Mouse (Mus musculus) heart, postnatal 14 days (tissue): ENCODE measurements at regions not wholly inside any gene's neighbourhood (a gene's known extent, or its start where the extent isn't known, plus 50 kb on each side); places are given as distances from the start of the nearest gene placed in this dataset.
A peak's percentile ranks its signal among the peaks of the same experiment; 100 is the strongest.

ENCODE experiments used
- DNase-seq, 2 experiments: peaks; one replicate each; pipeline ENCODE4 v3.0.0; 2021 to 2022
- intact Hi-C: fragments of 180-260 bp; cut with DNase I; formaldehyde crosslinking; loops from one replicate; pipeline ENCODE4 v1.15.1; 2025

DNA sequence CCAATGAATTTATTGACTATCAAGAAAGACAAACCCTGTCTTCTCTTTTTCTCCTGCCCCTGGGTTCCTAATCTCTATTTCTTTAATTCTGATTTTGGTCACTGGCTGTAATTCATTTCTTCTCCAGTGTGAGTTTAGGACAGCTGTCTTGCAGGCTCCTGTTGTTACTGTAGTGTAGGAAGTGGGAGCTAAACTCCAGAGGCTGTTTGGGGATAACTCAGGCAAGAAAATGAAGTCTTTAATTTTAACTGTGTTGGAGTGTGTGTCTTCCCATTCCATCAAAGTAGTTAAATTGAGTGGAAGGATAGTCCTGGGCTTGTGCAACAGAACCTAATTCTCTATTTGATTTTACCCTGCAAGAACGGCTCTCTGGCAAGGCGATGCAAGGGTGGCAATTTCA lies 381.0 kb downstream of the Igsf11 start:
- intact Hi-C loops, result no loop called here

GRCm38 (mm10) chr16:39284484-39284883 lies 392.0 kb downstream of the Igsf11 start:
- DNase-seq, result no peak
- intact Hi-C loops, result no loop called here

More for the DNA sequence above, 381.0 kb downstream of the Igsf11 start:
- no peak for DNase-seq

GRCm38 (mm10) chr16:39285028-39285744 lies 392.7 kb downstream of the Igsf11 start:
- intact Hi-C loops, result no loop called here
- no peak for DNase-seq

- no peak for DNase-seq
- intact Hi-C loops, result no loop called here
Measured at GRCm38 (mm10) chr16:39286797-39287565, 394.5 kb downstream of the Igsf11 start.

DNA sequence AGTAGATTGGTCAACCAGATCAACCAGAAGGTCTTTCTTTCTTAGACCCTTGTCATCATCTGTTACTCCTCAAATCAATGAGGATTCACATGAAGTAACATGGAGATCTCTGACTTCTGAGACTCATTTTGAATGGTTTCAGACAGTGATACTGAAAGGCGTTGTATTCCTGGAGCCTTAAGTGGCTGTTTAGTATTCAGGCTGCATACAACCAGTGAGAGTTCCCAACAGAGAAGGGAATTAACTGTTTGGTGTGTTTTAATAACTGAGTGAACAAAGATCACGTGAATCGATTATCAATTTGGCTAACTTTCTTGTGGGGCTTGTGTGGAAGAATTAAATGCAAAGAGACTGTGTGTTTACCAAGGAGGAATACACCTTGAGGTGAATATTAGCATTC lies 406.4 kb downstream of the Igsf11 start:
- DNase-seq, result no peak
- intact Hi-C loops, result no loop called here

DNA sequence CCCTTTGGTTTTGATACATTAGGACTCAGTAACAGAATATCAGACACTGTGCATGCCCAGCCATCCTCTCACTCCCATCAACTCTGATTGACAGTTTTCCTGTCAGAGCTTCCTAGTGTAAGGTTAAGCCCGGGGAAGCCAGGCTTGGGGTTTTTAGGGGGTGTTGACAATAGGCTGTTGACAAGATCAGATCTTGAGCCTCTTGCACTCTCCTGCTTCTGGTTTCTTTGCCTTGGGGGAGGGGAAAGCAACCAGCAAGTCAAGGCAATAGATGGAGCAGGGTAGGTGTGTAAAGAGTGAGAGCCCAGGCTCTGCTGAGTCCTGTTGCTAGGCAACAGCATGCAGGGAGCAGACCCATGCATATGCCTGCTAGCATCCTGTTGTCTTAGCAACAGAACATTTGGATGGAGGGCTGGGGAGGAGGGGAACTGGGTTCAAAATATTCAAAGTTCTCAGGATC lies 410.5 kb downstream of the Igsf11 start:
- intact Hi-C loops, result no loop called here
- DNase-seq, result no peak

DNA sequence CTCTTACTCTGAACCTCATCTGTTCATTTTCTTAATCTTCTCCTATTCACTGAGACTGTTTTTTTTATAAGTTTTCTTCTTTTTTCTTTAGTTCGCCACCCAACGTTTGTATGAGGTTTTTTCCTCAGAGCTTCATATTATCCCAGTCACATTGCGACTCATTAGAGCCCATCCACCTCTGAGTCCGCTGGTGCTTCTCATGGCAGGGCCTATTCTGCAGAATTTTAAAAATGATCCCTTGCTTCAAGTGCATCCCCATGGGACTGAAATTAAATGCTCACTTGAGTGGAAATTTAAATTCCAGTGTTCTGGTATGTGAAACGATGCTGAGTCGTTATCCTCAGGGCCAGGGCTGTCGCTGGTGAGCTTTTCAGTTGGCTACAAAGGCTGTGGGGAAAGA lies 410.9 kb downstream of the Igsf11 start:
- no peak for DNase-seq
- intact Hi-C loops, result no loop called here

DNA sequence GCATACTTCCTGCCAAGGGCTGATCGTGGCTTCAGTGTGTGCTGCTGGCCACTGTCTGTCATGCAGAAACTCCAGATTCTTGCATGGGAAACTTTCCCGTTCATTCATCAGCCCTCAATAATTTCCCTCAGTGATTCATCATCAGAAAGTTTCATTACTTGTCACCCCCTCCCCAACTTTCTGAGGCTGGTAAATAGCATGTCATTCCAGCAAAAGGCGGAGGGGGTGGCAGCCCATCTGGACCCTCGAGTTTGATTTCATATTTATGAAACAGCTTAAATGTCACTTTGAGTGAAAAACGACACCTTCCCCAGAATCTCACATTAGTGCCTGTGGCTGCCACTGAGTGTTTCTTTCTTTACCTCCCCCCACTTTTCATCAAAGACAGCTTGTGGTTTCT lies 415.5 kb downstream of the Igsf11 start:
- DNase-seq, result no peak
- intact Hi-C loops, result no loop called here

- peak; percentile 37 to 53 for DNase-seq
- intact Hi-C loops, result no loop called here
Measured at GRCm38 (mm10) chr16:39316752-39317594, 424.5 kb downstream of the Igsf11 start.

DNA sequence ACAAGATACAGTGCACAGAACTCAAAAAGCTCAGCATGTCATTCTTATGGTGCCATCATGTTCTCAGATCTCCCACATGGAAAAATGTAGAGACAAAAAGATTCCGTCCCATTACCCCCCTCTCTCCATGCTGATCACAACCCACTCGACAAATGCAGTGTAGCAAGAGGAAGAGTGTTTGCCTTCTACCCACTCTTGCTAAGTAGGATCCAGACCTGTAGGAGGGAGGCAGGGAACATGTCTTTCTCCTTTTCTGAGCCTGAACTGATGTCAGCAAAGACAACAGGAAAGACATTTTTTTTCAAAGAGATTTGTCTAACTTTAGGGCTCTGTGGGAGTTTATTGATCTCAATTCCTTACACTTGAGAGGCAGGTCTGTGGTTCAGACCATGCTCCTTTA lies 433.2 kb downstream of the Igsf11 start:
- no peak for DNase-seq
- intact Hi-C loops, result no loop called here

DNA sequence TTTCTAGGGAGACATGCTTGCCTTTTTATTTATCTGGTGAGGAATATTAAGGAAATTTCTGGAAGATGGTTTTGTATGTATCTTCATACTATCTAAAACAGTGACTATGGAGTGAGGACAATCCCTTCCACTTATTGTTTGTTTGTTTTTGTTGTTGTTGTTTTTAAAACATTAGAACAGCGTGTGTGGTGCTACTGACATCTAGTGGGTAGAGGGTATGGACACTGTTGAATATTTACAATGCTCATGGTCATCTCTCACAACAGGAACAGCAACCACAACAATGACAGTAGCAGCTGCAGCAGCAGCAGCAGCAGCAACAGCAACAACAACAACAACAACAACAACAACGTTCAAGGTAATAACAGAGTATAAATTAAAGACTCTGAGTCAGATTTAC lies 471.2 kb downstream of the Igsf11 start:
- intact Hi-C loops, result no loop called here

GRCm38 (mm10) chr16:39368276-39368675 lies 475.8 kb downstream of the Igsf11 start:
- intact Hi-C loops, result no loop called here
- no peak for DNase-seq

More for the DNA sequence above, 471.2 kb downstream of the Igsf11 start:
- no peak for DNase-seq

GRCm38 (mm10) chr16:39374616-39375015 lies 482.1 kb downstream of the Igsf11 start:
- no peak for DNase-seq
- intact Hi-C loops, result no loop called here

DNA sequence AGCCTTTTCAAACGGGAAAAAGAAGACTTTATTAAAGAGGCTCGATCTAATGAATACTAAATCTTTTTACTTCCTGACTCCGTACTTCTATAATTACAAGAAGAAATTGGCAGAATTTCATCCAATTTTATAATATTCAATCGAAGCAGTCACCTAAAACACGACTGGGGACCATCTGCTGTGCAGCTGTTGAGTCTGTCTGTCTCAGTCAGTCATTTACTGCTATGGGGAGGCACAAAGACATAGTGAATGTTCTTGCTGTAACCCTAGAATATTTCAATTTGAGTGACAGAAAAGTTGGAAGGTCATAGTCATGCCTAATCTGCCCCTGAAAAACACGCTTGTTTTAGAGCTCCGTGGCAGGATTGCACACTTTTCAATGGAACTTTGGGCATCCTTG lies 487.5 kb downstream of the Igsf11 start:
- intact Hi-C loops, result no loop called here
- no peak for DNase-seq

GRCm38 (mm10) chr16:39389943-39390342 lies 497.5 kb downstream of the Igsf11 start:
- DNase-seq, result no peak

DNA sequence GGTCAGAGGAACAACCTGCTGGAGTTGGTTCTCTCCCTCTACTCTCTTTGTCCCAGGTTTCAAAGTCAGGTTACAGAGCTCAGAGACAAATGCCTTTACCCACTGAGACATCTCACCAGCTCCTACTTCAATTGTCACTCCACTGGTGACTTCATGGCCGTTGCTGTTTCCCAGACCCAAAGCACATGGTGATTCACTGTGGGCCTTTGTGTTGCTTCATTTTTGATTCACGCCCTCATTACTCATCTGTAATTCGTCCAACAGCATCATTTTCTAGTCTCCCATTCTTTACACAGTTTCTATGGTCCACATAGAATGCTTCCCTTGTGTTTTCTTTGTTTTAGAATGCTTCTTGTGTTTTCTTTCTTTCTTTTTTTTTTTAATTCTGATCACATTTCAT lies 498.2 kb downstream of the Igsf11 start:
- intact Hi-C loops, result no loop called here
- DNase-seq, result no peak

More at GRCm38 (mm10) chr16:39389943-39390342, 497.5 kb downstream of the Igsf11 start:
- intact Hi-C loops, result no loop called here

DNA sequence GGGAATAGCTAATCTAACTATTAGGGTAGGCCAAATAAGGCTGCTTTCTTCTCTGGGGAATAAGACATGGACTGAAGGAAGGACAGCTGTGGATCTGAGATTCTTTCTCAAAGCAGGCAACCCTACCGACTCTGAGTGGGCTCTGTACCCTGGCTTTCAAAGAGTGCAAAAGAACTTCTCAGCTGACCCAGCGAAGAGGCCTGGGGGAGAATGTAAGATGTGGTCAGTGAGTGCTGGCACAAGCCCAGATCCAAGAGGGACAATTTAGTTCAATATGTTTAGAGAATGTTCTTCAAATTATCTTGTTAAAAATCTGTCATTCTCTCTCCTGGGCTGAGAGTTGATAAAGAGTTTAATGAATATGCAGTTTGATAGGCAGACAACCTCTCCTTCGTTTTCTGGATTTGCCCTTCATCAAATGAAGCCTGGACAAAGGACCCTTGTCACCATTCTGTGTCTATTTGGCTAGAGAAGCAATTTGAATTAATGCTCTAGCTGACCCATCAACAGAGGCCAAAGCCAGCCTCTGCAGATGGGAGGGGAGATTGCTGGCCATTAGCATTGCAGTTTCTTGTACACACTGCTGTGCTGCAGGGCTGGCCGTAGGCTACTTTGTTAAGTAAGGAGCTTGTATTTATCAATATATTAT lies 509.8 kb downstream of the Igsf11 start:
- intact Hi-C loops, result no loop called here
- DNase-seq, result no peak

- no peak for DNase-seq
- intact Hi-C loops, result no loop called here
Measured at GRCm38 (mm10) chr16:39431581-39431980, 539.1 kb downstream of the Igsf11 start.

DNA sequence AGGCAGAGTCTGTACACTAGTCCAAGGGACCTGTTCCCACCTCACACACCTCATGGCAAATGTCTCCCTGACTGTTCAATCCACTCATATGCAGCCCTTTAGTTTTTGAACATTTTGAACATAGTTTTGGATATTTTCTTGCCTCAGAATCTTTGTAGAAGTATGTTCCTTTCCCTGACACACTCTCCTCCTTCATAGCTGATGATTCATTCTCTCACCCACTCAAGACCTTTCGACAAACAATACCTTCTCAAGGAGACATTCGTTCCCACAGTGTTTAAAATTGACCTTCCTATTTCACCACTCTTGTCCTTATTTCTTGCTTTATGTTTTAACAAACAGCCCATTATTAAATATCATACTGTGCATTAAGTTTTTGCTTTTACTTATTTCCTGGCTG lies 538.4 kb upstream of the Lsamp start:
- intact Hi-C loops, result no loop called here
- no peak for DNase-seq

GRCm38 (mm10) chr16:39453400-39454138 lies 530.6 kb upstream of the Lsamp start:
- DNase-seq, result no peak
- intact Hi-C loops, result no loop called here
